Mouse (Mus musculus) gastrocnemius, postnatal 14 days (tissue): ENCODE measurements around the gene Rbfox3. TPM values are rescaled to one million over a fixed set of nuclear protein-coding genes. Genes with fewer than 3 reads are reported as not detected.

Experiments
- DNase-seq: peaks from one replicate; pipeline ENCODE4 v3.0.0; 2021; ENCODE audit warnings: mixed read lengths
- intact Hi-C: fragments of 180-260 bp; cut with DNase I; formaldehyde crosslinking; loops from one replicate; pipeline ENCODE4 v1.15.1; 2025; ENCODE audit warnings: low total_unique reads
- total RNA-seq, 2 experiments: library from RNA; stranded (reverse); gene quantifications; 2 replicates each; pipeline ENCODE4 v1.2.3; 2021

The Rbfox3 gene
- total RNA-seq, 2 experiments from 2014 or later: 0.20 to 0.27 TPM

DNA sequence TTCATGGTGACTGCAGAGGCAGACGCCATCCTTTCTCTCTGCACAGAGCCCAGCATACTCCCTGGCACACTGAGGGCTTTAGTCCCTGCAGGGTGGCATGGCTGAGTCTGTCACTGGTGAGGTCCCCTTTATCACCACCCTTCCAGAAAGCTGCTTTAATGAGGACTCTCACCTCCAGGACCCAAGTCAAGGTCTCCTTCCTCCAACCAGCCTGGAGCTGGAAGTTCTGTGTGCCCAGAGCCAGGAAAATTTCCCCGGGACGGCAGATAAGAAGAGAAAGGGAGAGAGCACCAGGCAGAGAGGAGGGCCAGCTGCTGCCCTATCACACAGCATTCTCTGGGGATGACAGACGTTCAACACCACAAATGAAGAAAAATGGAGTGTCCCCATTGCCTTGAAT lies 73.2 kb downstream of the Rbfox3 start:
- intact Hi-C loops: no loop called here
- DNase-seq: no peak

DNA sequence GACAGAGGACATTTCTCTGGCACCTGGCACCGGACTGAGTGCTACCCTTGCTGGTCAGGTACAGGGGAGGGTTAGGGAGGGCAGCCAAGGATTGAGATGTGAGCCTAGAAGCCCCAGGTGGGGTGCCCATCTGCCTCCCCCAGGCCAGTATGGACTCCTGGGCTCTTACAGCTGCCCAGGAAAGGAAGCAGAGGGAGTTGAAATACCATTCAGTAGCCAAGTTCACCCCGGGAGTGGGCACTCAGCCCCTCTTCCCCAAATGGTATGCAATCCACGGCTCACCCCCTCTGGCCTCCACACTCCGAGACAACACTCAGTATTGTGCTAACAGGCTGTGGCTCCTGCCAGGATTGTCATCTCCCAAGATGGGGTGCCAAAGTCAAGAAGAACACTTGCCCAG lies 74.5 kb downstream of the Rbfox3 start:
- DNase-seq: no peak
- intact Hi-C loops: no loop called here

DNA sequence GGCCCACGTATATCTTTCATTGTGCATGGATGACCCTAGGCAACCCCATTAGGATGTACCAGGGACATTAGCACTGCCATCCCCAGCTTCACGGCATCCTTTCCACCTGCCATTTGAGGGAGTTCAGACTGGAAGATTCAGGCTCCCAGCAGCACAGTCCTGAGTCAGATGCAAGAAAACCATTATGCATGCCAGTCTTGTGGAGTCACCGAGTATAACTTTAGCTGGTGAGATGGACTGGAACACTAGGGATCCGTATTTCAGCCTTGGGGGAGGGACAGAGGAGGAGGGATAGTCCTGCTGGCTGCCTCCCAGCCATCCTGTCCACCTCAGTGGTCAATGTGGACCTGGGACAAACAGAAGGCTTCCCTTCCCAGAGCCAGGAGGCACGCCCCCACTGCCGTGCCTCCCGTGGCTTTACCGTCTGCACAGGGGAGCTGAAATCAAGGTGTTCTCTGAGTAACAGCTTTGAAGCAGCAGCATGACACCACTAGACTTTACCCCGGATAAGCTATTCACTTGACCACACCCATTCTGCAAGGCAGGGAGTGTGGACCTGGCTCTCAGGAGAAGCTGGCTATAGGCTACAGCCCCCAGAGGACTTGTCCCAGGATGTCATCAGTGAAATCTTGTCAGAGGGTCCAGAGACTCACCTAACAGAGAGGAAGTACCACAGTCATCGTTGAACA lies 78.5 kb downstream of the Rbfox3 start:
- no peak for DNase-seq
- intact Hi-C loops: no loop called here

DNA sequence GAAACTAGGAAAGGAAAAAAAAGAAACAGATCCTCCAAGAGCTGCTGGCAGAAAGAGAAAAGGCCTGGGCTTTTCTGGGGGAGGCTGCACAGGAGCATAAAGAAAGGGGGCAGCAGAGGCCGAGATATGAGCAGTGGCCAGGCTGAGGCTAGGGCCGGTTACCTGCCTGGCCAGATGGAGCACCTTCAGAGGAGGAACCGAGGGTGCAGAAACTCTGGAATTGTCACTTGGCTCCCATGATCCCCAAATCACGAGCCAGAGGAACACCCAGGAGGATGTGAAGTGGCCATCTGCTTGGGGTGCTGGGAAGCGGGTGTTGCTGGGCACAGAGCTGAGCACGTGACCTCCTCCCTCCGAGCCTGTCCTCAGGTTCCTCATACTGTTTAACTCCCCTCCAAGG lies 79.7 kb downstream of the Rbfox3 start:
- intact Hi-C loops: no loop called here
- no peak for DNase-seq

DNA sequence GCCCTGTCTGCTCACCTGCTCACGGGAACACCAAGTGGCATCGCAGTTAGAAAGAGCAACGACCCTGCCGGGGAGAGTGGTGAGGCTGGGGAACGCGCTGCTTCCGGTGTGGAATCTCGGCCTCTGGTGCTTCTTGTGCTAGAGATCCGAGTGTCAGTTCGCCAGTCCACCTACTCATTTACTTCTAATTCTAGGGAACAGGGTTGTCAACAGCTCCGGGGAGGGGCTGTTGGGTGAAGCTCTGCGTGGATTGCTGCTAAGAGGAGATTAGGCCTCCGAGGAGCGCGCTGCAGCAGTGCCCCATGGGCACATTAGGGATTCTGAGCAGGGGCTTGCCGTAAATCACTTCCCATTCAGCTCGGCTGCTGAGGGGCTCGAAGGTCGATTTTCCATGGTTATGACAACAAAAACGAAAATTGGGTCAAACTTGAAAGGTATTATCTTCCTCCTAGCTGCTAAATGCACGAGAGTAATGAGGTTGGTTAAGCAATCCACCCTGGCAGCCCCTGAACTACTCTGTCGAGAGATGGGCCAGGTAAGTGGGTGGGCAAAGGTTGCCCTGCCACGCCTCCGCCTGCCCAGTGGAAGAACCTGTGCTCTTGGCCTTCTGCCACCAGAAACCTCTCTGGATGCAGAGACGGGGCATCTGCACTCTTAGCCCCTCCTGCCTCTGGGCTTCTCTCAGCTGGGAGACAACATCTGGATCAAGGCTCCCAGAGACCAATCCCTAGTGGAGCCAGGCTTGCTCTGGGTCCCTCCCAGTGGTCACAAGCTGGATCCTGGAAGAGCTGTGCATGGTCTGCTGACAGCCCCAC lies 85.9 kb downstream of the Rbfox3 start:
- intact Hi-C loops: no loop called here
- DNase-seq: no peak

DNA sequence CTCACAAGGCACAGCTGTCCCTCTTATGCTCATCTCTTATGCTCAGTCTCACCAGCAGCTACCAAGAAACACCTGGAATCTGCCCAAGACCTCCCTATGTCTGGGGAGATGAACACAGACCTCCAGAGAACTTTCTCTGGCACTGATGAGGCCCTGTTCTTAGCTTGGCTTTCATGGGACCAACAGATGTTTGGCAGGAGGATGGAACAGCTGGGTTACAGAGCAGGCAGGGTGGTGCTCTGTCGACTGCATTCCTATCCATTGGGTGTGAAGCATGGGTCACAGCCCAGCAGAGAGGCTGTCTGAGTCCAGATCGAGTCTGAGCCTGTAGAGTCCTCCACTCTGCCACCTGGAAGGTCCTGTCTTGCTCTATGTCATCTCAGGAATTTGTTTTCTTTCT lies 90.0 kb downstream of the Rbfox3 start:
- DNase-seq: peak; percentile 47
- intact Hi-C loops: no loop called here

DNA sequence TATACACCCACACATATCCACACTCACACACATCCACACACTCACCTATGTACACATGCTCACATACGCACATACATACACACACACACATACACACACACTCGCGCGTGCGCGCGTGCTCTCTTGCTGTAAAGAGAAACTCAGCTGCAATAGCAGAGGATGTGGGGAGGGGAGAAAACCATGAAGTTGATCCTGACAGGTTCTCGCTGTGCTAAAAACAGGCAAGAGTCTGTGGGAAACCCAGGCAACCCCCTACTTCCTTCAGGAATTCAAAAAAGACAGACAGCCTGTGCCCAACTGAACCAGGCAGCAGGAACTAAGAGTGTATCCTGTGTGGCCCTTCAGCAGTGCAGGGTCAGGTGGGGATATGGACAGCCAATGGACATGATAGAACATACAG lies 92.9 kb downstream of the Rbfox3 start:
- no peak for DNase-seq
- intact Hi-C loops: no loop called here

DNA sequence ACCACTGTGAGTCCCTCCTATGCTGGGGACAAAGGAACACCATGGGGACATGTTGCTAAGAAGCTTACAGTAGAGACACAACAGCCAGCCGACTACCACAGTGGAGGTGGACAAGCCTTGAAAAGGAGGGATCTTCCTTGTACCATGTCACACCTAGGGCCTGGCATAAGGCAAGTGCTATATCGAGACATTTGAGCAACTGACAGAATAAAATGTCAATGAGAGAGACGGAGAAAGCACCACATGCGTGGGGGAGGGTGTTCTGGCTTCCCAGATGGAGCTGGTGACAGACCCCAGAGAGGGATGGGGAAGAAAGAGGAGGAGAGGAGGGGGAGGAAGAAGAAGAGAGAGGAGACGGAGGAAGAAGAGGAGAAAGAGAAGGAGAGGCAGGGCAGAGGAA lies 96.3 kb downstream of the Rbfox3 start:
- DNase-seq: no peak
- intact Hi-C loops: no loop called here

DNA sequence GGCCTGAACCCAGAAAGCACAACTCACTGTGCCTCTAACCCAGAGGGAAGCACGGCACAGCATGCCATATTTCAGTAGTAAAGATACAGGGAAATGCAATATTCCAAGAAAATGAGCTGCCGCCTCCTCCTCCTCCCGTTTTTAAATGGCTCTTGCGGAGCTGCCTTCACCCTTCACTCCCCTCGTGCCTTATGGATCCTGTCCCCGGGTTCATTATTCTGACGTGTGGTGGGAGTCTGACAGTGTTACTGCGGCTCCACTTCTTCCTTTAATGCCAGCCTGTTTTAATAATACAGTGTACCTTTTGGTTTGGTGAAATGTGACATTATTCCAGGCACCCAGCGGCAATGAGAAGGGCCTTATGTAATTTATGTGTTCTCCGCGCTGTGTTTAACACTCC lies 97.5 kb downstream of the Rbfox3 start:
- DNase-seq: no peak
- intact Hi-C loops: no loop called here

DNA sequence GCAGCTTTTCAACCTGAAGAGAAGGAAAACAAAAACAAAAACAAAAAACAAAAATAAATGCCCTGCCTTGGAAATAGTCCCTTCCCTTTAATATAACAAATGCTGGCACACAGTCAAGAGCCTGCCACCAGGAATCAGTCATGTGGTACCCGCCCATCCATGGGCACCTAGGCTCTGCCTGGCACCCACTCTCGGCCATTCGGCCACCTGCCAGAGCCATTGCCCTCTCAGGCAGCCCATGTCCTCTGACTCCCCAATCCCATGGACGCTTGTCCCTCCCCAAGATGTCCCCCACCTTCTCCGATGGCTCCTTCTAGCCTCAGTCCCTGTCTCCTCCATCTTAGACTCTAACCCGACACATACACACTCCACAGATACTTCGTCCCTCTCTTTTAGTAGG lies 100.0 kb downstream of the Rbfox3 start:
- intact Hi-C loops: no loop called here
- no peak for DNase-seq

DNA sequence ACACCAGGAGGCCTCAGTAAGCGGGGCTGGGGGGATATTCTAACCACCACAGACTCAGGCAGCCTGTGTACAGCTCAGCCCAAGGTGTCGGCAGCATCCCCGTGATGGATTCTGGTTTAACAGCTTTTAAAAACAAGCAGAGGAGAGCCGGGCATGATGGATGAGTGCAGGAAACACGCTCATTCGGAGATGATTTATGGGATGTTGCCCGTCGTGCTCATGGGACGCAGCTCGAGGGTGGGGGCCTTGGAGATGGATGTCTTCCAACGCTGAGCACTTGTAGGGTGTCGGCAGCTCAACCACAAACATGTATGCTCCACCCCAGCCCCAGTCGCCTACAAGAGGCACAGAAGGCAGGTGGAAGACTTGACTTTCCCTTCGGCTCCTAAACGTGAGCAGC lies 103.9 kb downstream of the Rbfox3 start:
- DNase-seq: no peak
- intact Hi-C loops: no loop called here

DNA sequence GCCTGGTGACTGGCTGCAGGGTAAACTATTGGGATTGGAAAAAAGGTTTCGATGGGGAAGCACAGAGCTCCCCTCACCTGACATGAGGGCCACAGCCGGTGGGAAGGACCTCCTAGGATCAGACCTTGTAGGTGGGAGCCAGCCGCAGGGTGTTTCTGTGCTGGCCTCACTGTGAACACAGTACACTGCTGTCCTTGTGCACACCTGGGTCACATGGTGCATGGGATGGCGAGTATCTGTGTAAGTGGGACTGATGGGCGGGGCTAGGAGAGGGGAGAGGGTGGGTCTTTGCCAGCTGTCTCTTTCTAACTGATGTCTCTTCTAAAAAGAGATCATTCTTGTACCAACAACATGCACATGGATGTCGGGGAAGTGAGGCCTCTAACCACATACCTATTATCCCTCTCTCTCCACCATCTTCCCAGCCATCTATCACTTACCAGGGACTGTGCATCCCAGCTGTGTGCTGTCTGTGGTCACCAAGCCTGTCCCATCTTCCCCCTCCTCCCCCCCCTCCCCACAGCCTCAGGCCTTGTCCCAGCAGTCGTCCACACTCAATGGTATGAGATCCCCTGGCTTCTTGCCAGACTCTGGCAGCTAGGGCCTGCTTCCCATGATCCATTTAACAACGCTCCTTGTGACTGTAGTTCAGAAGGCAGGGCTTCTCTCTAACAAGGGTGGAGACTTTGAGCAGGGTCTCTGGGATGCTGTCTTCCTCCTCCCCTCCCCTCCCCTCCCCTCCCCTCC lies 116.4 kb downstream of the Rbfox3 start:
- intact Hi-C loops: no loop called here
- DNase-seq: peak; percentile 27

DNA sequence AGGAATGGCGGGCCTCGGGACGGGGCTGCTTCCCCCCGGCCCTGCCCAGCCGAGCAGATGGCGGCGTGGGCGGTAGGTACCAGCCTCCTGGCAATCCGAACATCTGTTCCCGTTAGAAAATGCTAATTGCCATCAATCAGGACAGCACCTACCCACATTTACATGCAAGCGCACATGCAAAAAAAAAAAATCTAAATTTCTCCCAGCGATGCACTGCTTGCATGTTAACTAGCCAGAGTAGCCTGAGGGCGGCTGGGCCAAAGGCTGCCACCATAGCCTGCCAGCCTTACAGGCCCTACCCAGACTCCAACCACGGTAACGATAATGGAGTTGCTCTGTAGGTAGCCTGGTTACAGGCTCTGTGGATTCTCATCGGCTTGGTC lies 117.8 kb downstream of the Rbfox3 start:
- intact Hi-C loops: no loop called here
- no peak for DNase-seq

DNA sequence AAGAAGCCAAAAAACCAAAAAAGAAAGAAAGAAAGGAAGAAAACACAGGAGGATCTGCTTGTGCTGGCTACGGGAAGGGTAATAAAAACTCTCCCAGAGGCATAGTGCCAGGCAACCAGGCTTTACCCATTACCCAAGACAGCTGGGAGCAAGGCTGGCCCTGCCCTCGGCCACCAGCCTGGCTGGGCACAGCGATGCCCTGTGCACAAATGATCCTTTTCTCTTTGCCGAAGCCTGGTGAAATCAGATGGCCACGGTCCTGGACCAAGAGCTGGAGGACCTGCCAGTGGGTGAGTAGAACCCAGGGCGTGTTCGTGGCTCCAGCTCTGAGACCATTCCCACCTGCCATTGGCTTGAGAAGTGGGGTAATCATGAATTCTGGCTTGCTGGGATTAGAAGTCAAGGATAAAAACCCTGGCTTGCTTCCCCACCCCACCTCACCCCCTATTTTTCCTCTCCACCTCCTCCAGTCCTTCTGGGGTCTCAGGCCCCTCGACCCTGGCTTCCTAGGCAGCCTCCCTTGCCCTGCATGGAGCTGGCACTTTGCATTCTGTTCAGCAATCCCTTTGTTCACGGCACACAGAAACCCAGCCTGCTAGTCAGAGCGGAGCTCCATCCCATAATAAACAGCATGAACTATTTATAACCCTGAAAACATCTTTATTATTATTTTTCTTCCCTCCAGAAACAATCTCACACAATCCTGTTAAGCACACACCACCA lies 118.3 kb downstream of the Rbfox3 start:
- peak; percentile 57 for DNase-seq
- intact Hi-C loops: no loop called here

DNA sequence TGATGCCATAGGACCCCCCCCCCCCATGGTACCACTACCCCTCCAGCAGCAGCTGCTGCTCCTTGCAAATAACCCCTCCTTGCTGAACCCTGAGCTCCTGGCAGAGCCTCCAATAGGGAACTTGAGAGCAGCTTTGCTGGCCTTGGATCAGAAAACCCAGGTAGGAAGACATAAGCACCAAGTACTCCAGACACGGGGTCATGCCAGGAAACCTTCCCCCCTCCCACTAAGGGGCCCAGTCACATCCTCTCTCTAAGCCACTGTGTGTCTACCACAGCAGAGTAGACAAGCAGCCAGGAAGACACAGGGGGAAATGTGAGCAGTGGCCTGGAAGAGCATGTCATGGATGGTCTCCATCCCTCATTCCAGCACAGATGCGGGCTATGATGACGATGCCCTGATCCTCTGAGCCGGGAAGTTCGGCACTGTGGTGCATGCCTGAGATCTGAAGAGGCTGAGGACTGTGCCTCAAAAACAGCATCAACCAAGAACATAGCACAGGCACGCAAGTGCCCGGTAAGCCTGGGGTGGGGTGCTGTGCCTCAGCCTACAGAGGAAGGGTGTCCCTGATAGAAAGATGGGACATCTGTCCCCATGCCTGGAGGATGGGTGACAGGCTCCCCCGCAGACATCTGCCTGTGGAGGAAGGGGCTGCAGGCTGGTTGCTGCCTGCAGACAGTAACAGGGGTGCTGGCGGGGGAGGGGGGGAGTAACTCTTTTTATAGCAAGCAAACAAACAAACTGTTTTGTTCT lies 119.1 kb downstream of the Rbfox3 start:
- no peak for DNase-seq
- intact Hi-C loops: no loop called here

DNA sequence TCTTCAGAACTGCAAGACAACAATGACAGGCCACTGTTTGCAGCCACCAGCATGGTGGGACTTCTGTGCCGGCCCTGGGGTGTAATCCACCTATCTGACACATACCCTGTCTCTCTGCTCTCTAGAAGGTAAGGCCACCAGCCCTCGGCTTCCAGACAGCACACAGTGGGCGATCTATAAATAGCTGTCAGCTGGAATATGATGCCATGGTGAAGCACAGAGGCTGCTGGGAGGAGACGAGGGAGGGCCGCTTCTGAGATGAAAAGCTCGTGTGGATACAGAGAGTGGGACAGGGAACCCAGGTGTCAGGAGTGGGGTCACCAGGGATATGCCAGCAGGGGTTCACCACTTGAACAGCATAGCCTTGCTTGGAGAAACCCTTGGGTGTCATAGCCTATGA lies 120.0 kb downstream of the Rbfox3 start:
- DNase-seq: peak; percentile 17
- intact Hi-C loops: no loop called here

DNA sequence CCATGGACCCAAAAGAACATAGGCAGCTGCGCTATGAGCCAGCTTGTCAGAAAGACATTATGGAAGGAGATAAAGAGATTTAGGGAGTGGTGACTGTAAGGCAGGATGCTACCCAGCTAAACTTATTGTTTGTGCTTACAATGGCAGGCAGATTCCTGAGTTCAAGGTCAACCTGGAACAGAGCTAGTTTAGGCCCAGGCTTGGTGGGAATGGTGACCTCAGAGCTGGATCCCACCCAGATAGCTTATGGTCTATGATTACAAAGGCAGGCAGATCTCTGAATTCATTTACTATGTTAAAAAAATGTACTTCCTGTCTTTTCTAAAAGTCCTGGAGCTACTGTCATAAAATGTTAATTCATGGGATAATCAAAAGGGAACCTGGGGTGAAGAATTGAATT lies 123.3 kb downstream of the Rbfox3 start:
- intact Hi-C loops: no loop called here
- no peak for DNase-seq

DNA sequence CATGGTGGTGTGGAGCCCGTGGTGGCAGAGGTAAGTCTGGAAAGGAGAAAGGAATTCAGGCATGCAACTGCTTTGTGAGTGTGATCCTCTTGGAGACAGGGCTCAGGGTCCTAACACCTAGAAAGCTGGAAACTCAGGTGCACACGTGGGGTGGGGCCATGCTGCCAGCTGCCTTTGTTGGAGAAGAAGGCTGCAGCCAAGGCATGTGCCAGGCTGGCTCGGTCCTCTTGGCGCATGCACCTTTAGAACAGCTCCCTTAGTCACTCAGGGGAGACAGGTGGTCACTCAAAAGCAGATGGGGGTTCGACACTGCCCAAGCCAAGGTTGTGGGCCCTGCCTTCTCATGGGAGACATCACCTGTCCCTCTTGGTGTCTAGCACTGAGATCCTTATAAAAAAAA lies 128.7 kb downstream of the Rbfox3 start:
- intact Hi-C loops: no loop called here
- no peak for DNase-seq

DNA sequence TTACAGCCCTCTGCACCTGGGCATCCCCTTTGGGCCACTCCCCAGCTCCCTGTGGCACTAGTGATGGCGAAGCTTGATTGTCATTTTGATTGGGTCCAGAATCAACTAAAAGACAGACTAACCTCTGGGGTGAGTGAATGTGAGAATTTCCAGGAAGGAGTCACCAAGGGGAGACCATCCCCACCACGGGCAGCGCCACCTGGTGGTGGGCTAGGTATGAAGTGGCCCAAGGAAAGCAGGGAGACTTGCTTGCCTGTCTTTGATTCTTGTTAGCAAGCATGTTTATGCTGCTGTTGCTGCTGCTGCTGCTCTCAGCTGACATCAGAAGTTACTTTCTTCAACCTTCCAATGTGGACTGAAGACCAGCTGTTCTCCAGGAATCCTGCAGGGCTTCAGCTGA lies 135.6 kb downstream of the Rbfox3 start:
- intact Hi-C loops: no loop called here

More for the DNA sequence above, 135.6 kb downstream of the Rbfox3 start:
- peak; percentile 25 for DNase-seq
